Mouse (Mus musculus) olfactory bulb, adult 2 months (tissue): ENCODE results near the gene Vmn1r1. TPM values are rescaled to one million over a fixed set of nuclear protein-coding genes. Genes with fewer than 3 reads are reported as not detected.

Source experiments
- H3K27ac ChIP-seq: fragments of 200-500 bp; 2 replicates; pipeline ENCODE4 v1.5.1; 2012; ENCODE audit warnings: low read depth, low read length; ENCODE audit not compliant: insufficient read depth
- H3K4me1 ChIP-seq: fragments of 200-500 bp; 2 replicates; pipeline ENCODE4 v1.6.1; 2012; ENCODE audit warnings: low read length; ENCODE audit not compliant: control insufficient read depth, insufficient read depth
- H3K4me3 ChIP-seq: fragments of 200-500 bp; 2 replicates; pipeline ENCODE4 v1.5.1; 2012; ENCODE audit warnings: mild to moderate bottlenecking, low read depth, low read length, moderate library complexity; ENCODE audit not compliant: insufficient read depth
- CTCF ChIP-seq: fragments of 200-500 bp; IDR thresholded peaks from 2 replicates; pipeline ENCODE4 v1.5.1; 2012; ENCODE audit warnings: low read depth, mild to moderate bottlenecking, low read length, moderate library complexity; ENCODE audit not compliant: insufficient read depth
- POLR2A ChIP-seq: fragments of 200-500 bp; IDR thresholded peaks from 2 replicates; pipeline ENCODE4 v1.6.1; 2012; ENCODE audit warnings: mild to moderate bottlenecking, low read depth, low read length, moderate library complexity; ENCODE audit not compliant: insufficient read depth
- WGBS: fragments of 180-500 bp; shearing (Covaris S2); methylation state at CpG from one replicate; pipeline ENCODE4 v1.1.7; 2018; 5-methylcytosine and 5-hydroxymethylcytosine counted together
- polyA plus RNA-seq: library from polyadenylated mRNA; stranded (reverse); fragments of >200 nt; gene quantifications from 2 replicates; pipeline ENCODE4 v1.2.4, GENCODE M21; 2012; ENCODE audit warnings: low replicate concordance; ENCODE audit not compliant: missing spikeins, insufficient read depth, insufficient read length

Gene Vmn1r1
- polyA plus RNA-seq, 1 experiment = not detected

DNA sequence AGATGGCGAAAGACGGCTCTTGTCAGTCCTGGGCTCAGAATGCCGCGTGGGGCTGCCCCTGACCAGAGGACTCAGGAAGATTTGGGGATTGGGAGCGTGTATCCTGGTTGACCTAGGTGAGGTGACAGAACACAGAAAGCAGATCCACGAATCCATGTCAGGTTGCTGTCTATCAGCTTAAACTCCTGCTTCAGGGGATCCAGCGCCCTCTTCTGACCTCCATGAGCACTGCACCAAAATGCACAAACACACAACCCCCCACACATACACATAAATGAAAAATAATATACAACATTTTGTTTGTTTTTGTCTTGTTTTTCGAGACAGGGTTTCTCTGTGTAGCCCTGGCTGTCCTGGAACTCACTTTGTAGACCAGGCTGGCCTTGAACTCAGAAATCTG is 26.1 kb downstream of the Vmn1r1 start:
- H3K27ac ChIP-seq = no peak overlapping the region
- TF ChIP-seq POLR2A (no peak), CTCF (no peak)
- WGBS = 81% methylated on average over 8 of the region's 8 CpGs
- no peak overlapping the region for H3K4me3 ChIP-seq
- H3K4me1 ChIP-seq = peaks cover 5% of the 10 kb centered on the region; the same call in 1 of the 2 replicates

DNA sequence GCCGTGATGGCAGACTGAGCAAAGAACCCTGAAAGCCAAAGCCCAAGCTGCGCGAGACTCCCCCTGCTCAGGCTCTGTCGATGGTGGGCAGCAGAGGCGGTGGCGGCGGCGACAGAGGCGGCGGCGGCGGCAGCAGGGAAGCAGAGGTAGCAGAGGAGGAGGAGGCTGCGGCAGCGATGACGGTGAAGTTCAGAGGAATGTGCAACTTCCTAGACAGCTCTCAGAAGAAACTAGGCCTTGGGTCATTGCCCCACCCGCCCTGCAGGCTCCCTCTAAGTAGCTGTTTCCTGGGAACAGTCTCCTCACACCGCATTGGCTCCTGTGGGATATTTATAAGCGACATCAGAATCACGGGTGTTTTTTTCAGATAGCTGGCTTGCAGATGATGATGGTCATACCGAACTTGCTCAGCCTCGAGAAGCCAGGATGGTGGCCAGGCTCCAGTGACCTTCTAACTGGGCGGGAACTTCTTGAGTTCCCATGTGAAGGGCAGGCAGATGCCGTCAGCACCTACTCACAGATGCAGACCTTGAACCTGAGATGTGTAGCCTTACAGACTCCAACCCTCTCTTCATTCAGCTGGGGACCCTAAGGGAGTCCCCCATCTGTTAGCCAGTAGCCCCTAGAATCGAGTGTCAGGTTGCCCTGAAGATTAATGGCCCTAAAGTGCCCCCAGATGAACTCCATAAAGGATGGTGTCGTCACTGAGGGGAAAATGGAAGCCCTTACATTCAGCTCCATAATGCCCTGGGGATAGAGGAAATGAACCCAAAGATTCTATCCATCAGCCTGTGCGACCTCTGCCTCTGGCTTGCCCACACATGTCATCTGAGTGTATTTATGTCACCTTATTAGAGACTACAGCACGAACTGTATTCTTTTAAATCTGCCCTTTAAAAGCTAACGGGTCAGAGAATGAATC is 26.8 kb downstream of the Vmn1r1 start:
- no peak overlapping the region for H3K27ac ChIP-seq
- WGBS = 69% methylated on average over 28 of the region's 28 CpGs
- TF ChIP-seq POLR2A = no peak
- TF ChIP-seq CTCF = no peak
- H3K4me3 ChIP-seq = no peak overlapping the region
- peaks cover 5% of the 10 kb centered on the region; the same call in 1 of the 2 replicates for H3K4me1 ChIP-seq

DNA sequence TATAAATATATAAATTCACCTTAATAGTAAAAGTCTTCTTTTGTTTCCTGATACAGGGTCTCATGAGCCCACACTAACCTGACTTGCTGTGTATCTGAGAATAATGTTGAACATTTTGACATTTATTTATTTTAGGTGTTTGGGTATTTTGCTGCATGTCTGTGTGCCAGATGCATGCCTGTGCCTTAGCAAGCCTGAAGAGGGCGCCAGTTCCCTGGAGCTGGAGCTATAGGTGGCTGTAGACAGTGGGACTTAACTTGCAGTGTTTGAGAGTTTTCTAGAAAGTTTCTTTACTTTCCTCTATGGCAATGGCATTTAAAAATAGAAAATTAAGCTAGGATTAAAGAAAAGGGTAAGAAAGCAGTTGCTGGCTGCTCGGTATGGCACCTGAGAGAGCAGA is 33.5 kb downstream of the Vmn1r1 start:
- TF ChIP-seq POLR2A (no peak), CTCF (peak; percentile 23; the same call in 1 of the 2 replicates)
- WGBS = 57% methylated on average over 2 of the region's 2 CpGs

DNA sequence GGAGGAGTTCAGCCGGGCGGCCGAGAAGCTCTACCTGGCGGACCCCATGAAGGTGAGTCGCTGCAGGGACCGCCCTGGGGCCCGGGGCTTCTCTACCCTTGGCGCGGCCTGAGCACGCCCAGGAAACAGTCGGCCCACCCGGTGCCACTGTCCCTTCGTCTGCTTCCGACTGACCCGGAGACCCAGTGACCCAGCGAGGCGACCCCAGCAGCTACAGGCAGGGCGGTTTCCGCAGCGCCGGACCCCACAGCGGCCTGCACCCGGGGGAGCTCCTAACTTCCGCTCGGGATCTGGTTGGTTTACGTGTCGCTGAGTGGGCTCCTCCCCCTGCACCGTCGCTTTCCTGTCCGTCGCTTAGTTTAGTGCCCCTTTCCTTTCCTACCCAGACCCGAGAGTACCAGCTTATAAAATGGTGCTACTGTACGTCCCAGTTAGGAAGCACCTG is 39.3 kb downstream of the Vmn1r1 start:
- H3K27ac ChIP-seq = peak overlapping the region; percentile 43; the same call in 1 of the 2 replicates
- TF ChIP-seq POLR2A (no peak; the same call in 1 of the 2 replicates), CTCF (no peak)
- peak overlapping the region; percentile 81 for H3K4me3 ChIP-seq
- WGBS = under 1% methylated on average over 33 of the region's 33 CpGs
- peaks cover 7% of the 10 kb centered on the region; the same call in 1 of the 2 replicates for H3K4me1 ChIP-seq

More for the DNA sequence above, 33.5 kb downstream of the Vmn1r1 start:
- no peak overlapping the region for H3K4me3 ChIP-seq
- H3K4me1 ChIP-seq = peaks cover 7% of the 10 kb centered on the region; the same call in 1 of the 2 replicates
- H3K27ac ChIP-seq = no peak overlapping the region

DNA sequence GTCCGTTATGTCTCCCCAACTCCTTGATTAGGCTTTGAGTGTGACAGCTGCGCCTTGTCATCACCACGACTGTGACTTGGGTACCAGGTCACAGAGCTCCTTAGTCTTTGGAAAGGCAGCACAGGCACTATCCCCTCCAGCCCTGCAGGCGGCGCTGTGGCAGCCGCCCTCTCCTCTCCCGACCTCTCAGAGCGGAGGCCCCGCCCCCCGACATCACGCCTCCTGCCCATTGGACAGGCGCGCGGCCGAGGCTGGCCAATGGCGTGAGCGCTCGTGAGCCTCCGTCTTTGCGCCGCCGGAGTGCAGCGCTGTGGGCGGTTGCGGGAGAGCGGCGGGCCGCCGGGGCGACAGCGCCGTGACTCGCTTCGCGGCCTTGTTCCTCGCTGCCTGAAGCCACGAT is 39.8 kb downstream of the Vmn1r1 start, which contains the start of gene Srp9:
Gene Srp9, plus strand, starts transcription at position 232 of the 400 bp plus-strand sequence.
- Histone ChIP-seq H3K4me3 (peak within 1 kb of the TSS; percentile 81), H3K27ac (peak within 1 kb of the TSS; percentile 43; the same call in 1 of the 2 replicates), H3K4me1 (peaks cover 7% of the 10 kb centered on the region; the same call in 1 of the 2 replicates)
- under 1% methylated on average over 37 of the region's 37 CpGs for WGBS
- TF ChIP-seq CTCF (peak; percentile 93), POLR2A (peak; percentile 84)

DNA sequence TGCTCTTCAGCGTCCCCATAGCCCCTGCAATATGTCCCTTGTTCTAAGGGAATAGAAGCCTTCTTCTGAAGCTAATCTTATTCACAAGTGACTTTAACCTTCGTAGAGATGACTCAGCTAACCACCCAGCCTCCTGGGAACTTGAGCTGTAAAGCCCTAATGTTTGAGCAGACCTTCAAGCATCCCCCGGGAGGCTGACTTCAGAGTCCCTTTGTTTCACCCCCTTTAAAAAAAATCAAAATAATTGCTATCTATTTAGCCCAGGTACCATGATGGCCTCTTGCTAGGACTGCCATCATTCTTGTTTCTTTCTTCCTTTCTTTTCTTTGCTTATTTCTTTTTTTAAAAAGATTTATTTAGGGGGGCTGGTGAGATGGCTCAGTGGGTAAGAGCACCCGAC is 41.9 kb downstream of the Vmn1r1 start:
- Histone ChIP-seq H3K4me3 (no peak overlapping the region), H3K27ac (no peak overlapping the region), H3K4me1 (peaks cover 5% of the 10 kb centered on the region; the same call in 1 of the 2 replicates)
- TF ChIP-seq CTCF (no peak), POLR2A (no peak)
- 68% methylated on average over 4 of the region's 4 CpGs for WGBS

DNA sequence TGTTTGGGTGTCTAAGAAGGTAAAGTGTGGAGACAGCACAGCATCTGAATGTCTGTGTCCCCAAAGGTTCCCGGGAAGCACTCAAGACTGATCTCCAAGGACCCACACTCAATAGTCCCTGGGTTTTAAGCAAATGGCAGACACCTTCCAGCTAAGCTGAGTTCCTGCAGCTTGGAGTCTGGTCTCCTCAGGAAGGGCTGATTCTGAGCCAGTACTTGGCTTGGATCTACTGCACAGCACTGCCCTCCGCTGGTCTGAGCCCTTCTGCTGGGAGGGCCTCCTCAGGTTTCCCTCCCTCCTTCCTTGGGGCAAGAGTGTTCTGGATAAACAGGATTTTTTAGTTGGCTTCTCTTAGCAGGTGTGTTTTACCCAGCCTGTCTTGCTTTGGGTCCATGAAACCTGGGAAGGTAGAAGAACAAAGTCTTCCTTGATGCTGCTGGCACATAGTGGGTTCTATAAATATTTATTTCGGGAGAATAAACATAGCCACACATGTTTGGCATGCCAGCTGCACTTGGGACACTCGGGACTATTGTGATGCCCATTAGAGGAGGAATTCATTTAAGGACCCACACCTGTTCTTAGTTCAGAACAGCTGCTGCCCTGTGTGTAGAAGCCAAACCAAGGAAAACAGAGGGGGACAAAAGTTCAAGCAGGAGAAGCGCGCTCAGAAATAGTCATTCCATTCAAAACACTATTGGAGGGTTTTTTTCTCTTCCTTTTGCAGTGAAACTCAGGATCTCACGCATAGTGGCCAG is 48.5 kb downstream of the Vmn1r1 start:
- Histone ChIP-seq H3K4me3 (no peak overlapping the region), H3K4me1 (peaks cover 25% of the 10 kb centered on the region), H3K27ac (no peak overlapping the region)
- no peak for TF ChIP-seq POLR2A
- no peak for TF ChIP-seq CTCF
- WGBS = 32% methylated on average over 7 of the region's 7 CpGs

DNA sequence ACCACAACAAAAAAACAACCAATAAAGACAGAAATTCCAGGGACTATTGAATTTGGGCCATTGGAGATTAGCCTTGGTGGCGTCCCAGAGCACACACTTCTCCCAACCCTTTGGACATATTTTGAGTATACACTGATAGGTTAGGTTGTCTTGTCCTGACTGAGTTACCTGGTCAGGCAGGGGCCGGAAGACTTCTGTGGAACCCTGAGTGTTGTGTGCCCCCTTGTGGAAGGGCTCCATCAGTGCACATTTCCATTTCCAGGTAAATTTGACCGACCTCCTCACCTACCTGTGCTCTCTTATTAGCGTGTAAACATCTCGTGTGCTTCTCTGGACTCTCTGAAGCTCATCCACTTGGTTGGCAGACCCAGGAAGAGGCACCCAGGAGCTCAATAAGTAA is 49.1 kb downstream of the Vmn1r1 start:
- H3K4me3 ChIP-seq = no peak overlapping the region
- TF ChIP-seq CTCF (peak; percentile 83), POLR2A (no peak)
- H3K27ac ChIP-seq = no peak overlapping the region
- H3K4me1 ChIP-seq = peaks cover 25% of the 10 kb centered on the region
- 16% methylated on average over 5 of the region's 5 CpGs for WGBS
